Mouse (Mus musculus) MEL (cell line): ENCODE data around the gene Efr3b.

ENCODE experiments used
- CTCF ChIP-seq, 3 experiments: IDR thresholded peaks in 2 of 3; conservative IDR thresholded peaks in 1 of 3; 2 replicates each; pipeline ENCODE4 v1.5.1; 2011 to 2012; ENCODE audit warnings: low read length in 3 of 3, low read depth in 2 of 3, mild to moderate bottlenecking in 2 of 3, improper control_type of control experiment in 1 of 3, inconsistent platforms in 1 of 3, mixed read lengths in 1 of 3, moderate library complexity in 1 of 3; ENCODE audit not compliant: control insufficient read depth in 1 of 3, insufficient read depth in 1 of 3, poor library complexity in 1 of 3, severe bottlenecking in 1 of 3
- EP300 ChIP-seq, 2 experiments: IDR thresholded peaks; 2 replicates each; pipeline ENCODE4 v1.6.1; 2011; ENCODE audit warnings: improper control_type of control experiment in 2 of 2, low read length in 2 of 2, low read depth in 1 of 2, mild to moderate bottlenecking in 1 of 2
- POLR2A ChIP-seq, 2 experiments: IDR thresholded peaks; 2 replicates each; pipeline ENCODE4 v1.6.1; 2011 to 2012; ENCODE audit warnings: low read length in 2 of 2, mild to moderate bottlenecking in 2 of 2, control low read depth in 1 of 2, improper control_type of control experiment in 1 of 2, low read depth in 1 of 2, moderate library complexity in 1 of 2; ENCODE audit not compliant: control insufficient read depth in 1 of 2, insufficient read depth in 1 of 2, poor library complexity in 1 of 2
- POLR2AphosphoS2 ChIP-seq: IDR thresholded peaks from 2 replicates; pipeline ENCODE4 v1.6.1; 2011; ENCODE audit warnings: low read length, improper control_type of control experiment
- TAL1 ChIP-seq: IDR thresholded peaks from 2 replicates; pipeline ENCODE4 v1.6.1; 2012; ENCODE audit warnings: mild to moderate bottlenecking, inconsistent platforms, low read length, moderate library complexity, mixed read lengths
- TBP ChIP-seq: IDR thresholded peaks from 2 replicates; pipeline ENCODE4 v1.8.0; 2011; ENCODE audit warnings: low read depth, low read length, improper control_type of control experiment
- TCF12 ChIP-seq: IDR thresholded peaks from 2 replicates; pipeline ENCODE4 v1.6.1; 2014; ENCODE audit warnings: low read depth, mild to moderate bottlenecking, inconsistent platforms, low read length, improper control_type of control experiment, moderate library complexity

DNA sequence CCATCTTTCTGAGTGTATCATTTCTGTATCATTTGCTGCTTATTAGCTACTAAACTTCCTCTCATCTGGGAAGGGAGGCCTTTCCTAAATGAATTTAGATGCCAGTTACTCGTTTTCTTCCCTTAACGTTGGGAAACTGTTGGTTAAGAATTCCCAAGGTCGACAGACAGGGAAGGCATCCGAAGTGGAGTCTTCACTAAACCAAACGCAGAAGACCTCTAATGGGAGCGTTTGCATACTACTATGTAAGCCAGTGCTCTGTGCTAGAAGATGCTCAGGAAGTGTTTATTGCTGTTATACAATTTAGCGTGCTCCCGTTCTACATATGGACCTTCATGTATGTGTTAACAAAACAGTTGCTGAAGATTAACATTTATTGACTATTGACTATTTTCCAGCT lies 44.7 kb upstream of the Efr3b start:
- TF ChIP-seq EP300 (IDR thresholded peaks at IDR 0.05; ENCODE audit: low read depth in 1 of 2, low read length in 2 of 2) (no peak), POLR2AphosphoS2 (no peak), TAL1 (no peak), POLR2A (IDR thresholded peaks at IDR 0.05; ENCODE audit: control insufficient read depth in 1 of 2, insufficient read depth in 1 of 2, low read depth in 1 of 2, low read length in 2 of 2, poor library complexity in 1 of 2) (no peak), CTCF (IDR thresholded peaks at IDR 0.05 in 2 of 3, conservative IDR thresholded peaks at IDR 0.05 in 1 of 3; ENCODE audit: control insufficient read depth in 1 of 3, insufficient read depth in 1 of 3, low read depth in 2 of 3, low read length in 3 of 3, poor library complexity in 1 of 3, severe bottlenecking in 1 of 3) (no peak), TCF12 (no peak), TBP (no peak)
